Mouse (Mus musculus): ENCODE results near the gene Gm12886. TPM values are rescaled to one million over a fixed set of nuclear protein-coding genes. Genes with fewer than 3 reads are reported as not detected.

Gm12886 gene
- polyA plus RNA-seq (2021): not detected

- H3K27me3 ChIP-seq: no peaks in the 10 kb centered on the region
- no peak for TF ChIP-seq CTCF (IDR thresholded peaks at IDR 0.05)
- POLR2A ChIA-PET: no interaction called here
- ATAC-seq (no peak), DNase-seq (ENCODE audit: low read depth, low spot score) (no peak)
- CTCF ChIA-PET: no interaction called here
- in situ Hi-C loops (cut with MboI; ENCODE audit: low pct_unique_long_range_greater_than_20kb): no loop called here
Measured at GRCm38 (mm10) chr4:121422999-121423398, at the start of gene Gm12886. Gene Gm12886 (minus strand): TSS chr4:121423099.

Other genes starting within 250 kb of the Gm12886 start
- gene Rlf, start 208.0 kb downstream of the Gm12886 start, polyA plus RNA-seq (2021): 12.1 TPM
- not detected for gene Gm12888, start 98.2 kb downstream of the Gm12886 start, polyA plus RNA-seq (2021)
- gene Gm12887, start 199.0 kb upstream of the Gm12886 start, polyA plus RNA-seq (2021): not detected

All from Patski (cell line).